Mouse (Mus musculus) G1E-ER4 (cell line): Measurements from ENCODE around the gene Gm7876. TPM values are rescaled to one million over a fixed set of nuclear protein-coding genes. Genes with fewer than 3 reads are reported as not detected.
"Not testable (repeated sequence)": the region's sequence is repeated elsewhere in the genome, so short reads cannot be mapped to it uniquely, and the experiment has no call there.

Source experiments
- GATA1 ChIP-seq: IDR thresholded peaks from one replicate; pipeline ENCODE4 v1.8.0; 2012; ENCODE audit warnings: low read length, inconsistent platforms
- polyA plus RNA-seq: library from polyadenylated mRNA; stranded (reverse); fragments of >175 nt; gene quantifications from 2 replicates; pipeline ENCODE4 v1.2.3, GENCODE M21; 2012

Gene Gm7876
- not detected in 2 replicates for polyA plus RNA-seq

DNA sequence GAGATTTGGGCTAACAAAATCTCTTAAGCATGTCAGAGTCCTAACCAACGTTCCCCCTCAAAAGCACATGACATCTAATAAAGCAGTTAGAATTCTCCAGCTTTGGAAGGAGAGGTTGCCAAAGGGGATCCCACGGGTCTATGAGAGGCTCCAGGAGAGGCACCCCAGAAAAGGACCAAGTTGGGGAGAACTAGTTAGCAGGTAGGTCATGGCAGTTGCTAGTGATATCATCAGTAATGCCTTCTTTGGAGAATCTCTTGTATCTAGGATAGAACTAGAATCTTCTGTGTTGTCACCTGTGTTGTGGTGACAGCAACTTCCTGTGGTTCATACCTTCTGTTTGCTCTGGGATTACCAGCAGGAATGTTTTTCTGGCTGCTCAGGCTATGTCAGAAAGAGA, at the start of gene Gm7876:
Gm7876 (plus strand) TSS at position 301 of the 400 bp plus-strand sequence.
- TF ChIP-seq GATA1 = not testable (repeated sequence)

DNA sequence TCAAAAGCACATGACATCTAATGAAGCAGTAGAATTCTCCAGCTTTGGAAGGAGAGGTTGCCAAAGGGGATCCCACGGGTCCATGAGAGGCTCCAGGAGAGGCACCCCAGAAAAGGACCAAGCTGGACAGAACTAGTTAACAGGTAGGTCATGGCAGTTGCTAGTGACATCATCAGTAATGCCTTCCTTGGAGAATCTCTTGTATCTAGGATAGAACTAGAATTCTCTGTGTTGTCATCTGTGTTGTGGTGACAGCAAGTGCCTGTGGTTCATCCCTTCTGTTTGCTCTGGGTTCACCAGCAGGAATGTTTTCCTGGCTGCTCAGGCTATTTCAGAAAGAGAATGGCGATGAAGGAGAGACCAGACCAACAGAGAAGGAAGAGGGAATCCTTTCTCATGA, 45.1 kb upstream of the Gm7876 start, which contains the start of gene Gm3239:
Gm3239 (plus strand) TSS at position 301 of the 400 bp plus-strand sequence.
- TF ChIP-seq GATA1 = not testable (repeated sequence)

DNA sequence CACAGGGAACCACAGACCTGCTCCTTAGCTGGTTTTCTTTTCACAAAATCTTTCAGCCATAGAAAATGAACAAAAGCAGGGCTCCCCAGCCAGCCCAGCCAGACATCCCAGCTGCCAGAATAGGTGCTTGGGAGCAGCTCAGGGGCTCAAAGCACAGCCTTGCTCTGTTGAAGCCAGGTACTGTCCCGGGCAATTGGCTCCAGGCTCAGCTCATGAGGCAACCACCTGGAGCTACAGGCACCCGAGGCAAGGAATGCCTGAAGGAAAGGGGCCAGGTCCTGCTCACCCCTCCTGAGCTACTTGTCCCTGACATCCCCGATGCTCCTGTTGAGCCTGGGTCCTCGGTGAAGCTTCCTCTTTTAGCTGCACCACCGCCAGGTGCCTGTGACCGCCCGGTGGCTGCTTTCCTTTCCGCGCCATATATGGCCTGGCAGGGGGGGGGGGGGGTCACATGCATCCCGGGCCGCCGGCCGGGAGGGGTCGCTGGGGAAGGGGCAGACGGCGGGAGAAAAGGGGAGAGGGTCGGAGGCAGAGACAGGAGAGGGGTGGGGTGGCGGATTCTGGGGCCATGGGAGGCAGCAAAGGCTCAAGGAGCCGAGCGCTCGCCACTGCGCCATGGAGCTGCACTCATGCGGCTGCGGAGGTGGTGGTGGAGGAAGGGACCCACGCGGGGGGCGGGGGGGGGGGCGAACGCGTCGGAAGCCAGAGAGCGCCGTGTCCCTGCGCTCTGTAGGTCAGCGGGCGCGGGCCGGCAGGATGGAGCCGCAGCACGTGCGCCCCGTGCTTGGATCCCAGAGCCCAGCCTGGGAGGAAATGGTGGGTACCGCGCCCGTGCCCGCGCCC, 17.2 kb downstream of the Gm7876 start, which contains the start of gene Gm3252:
Gm3252 (plus strand) TSS at position 738 of the 843 bp plus-strand sequence.
- not testable (repeated sequence) for TF ChIP-seq GATA1

Other genes starting within 250 kb of the Gm7876 start
- gene Gm3182, start 227.5 kb upstream of the Gm7876 start, polyA plus RNA-seq = not detected in 2 replicates
- not detected in 2 replicates for gene Gm3047, start 153.8 kb upstream of the Gm7876 start, polyA plus RNA-seq
- not detected in 2 replicates for gene Gm8159, start 76.9 kb upstream of the Gm7876 start, polyA plus RNA-seq
- not detected in 2 replicates for gene Gm3239, start 45.0 kb upstream of the Gm7876 start, polyA plus RNA-seq
- gene Gm3252, start 17.5 kb downstream of the Gm7876 start, polyA plus RNA-seq = not detected in 2 replicates
- gene Gm9602, start 67.1 kb downstream of the Gm7876 start, polyA plus RNA-seq = not detected in 2 replicates
- not detected in 2 replicates for gene Gm3269, start 128.9 kb downstream of the Gm7876 start, polyA plus RNA-seq
- not detected in 2 replicates for gene Gm3264, start 146.3 kb downstream of the Gm7876 start, polyA plus RNA-seq
- not detected in 2 replicates for gene Gm3278, start 183.2 kb downstream of the Gm7876 start, polyA plus RNA-seq